Mouse (Mus musculus) forebrain, embryonic 11.5 days (tissue): ENCODE data around the gene Pigh. TPM values are rescaled to one million over a fixed set of nuclear protein-coding genes. Genes with fewer than 3 reads are reported as not detected.

ENCODE experiments used
- ATAC-seq: fragments of 200-750 bp; cut with Nextera tagmentation; replicated peaks from 2 replicates; pipeline ENCODE4 v1.8.0; 2017; ENCODE audit warnings: moderate TSS enrichment; ENCODE audit not compliant: low FRiP score
- DNase-seq: peaks from one replicate; pipeline ENCODE4 v3.0.0-alpha.2; 2017; ENCODE audit warnings: low spot score
- H3K27ac ChIP-seq: fragments of 300-500 bp; sonication (generic); 2 replicates; pipeline ENCODE4 v1.5.1; 2014; ENCODE audit warnings: low read depth, low read length
- H3K27me3 ChIP-seq: fragments of 300-500 bp; sonication (generic); 2 replicates; pipeline ENCODE4 v1.6.1; 2014; ENCODE audit warnings: mild to moderate bottlenecking, low read length, mixed read lengths; ENCODE audit not compliant: control insufficient read depth, insufficient read depth
- H3K36me3 ChIP-seq: fragments of 300-500 bp; sonication (generic); 2 replicates; pipeline ENCODE4 v1.6.1; 2014; ENCODE audit warnings: mild to moderate bottlenecking, low read length, moderate library complexity, mixed read lengths; ENCODE audit not compliant: control insufficient read depth, insufficient read depth
- H3K4me1 ChIP-seq: fragments of 300-500 bp; sonication (generic); replicated peaks from 2 replicates; pipeline ENCODE4 v1.6.1; 2014; ENCODE audit warnings: low read length, mixed read lengths; ENCODE audit not compliant: control insufficient read depth, insufficient read depth
- H3K4me2 ChIP-seq: fragments of 300-500 bp; sonication (generic); 2 replicates; pipeline ENCODE4 v1.6.1; 2014; ENCODE audit warnings: low read depth, mild to moderate bottlenecking, low read length, moderate library complexity, mixed read lengths; ENCODE audit not compliant: severe bottlenecking
- H3K4me3 ChIP-seq: fragments of 300-500 bp; sonication (generic); 2 replicates; pipeline ENCODE4 v1.5.1; 2014; ENCODE audit warnings: low read depth, low read length
- H3K9ac ChIP-seq: fragments of 300-500 bp; sonication (generic); 2 replicates; pipeline ENCODE4 v1.6.1; 2014; ENCODE audit warnings: low read length
- H3K9me3 ChIP-seq: fragments of 300-500 bp; sonication (generic); 2 replicates; pipeline ENCODE4 v1.6.1; 2016; ENCODE audit warnings: low read length, mixed read lengths; ENCODE audit not compliant: control insufficient read depth
- WGBS: fragments of 180-500 bp; shearing (Covaris S2); extraction: QIAGEN DNeasy Blood & Tissue Kit; methylation state at CpG from one replicate; pipeline ENCODE4 v1.1.7; 2014; 5-methylcytosine and 5-hydroxymethylcytosine counted together
- polyA plus RNA-seq: library from polyadenylated mRNA; unstranded; fragments of >200 nt; fragmentation: Nextera tagmentation; extraction: Ambion mirVana; gene quantifications from 2 replicates; pipeline ENCODE4 v1.2.1, GENCODE M21; 2014

Pigh gene
- polyA plus RNA-seq, 1 experiment from 2014 or later: 29.9 TPM

GRCm38 (mm10) chr12:79070736-79071333 is 18.6 kb downstream of the Pigh start:
- no peaks in the 10 kb centered on the region for H3K9me3 ChIP-seq
- no peaks in the 10 kb centered on the region for H3K4me1 ChIP-seq
- H3K9ac ChIP-seq: no peak overlapping the region
- no peaks in the 10 kb centered on the region for H3K27me3 ChIP-seq
- H3K4me2 ChIP-seq: no peak overlapping the region
- no peak overlapping the region for H3K4me3 ChIP-seq
- no peak for ATAC-seq
- peaks cover 8% of the 10 kb centered on the region; the same call in 1 of the 2 replicates for H3K36me3 ChIP-seq
- no peak overlapping the region for H3K27ac ChIP-seq
- DNase-seq: no peak
- 87% methylated on average over 9 of the region's 9 CpGs for WGBS

- DNase-seq (no peak), ATAC-seq (no peak)
- H3K9ac ChIP-seq: no peak overlapping the region
- peaks cover 8% of the 10 kb centered on the region; the same call in 1 of the 2 replicates for H3K36me3 ChIP-seq
- H3K27me3 ChIP-seq: no peaks in the 10 kb centered on the region
- no peaks in the 10 kb centered on the region for H3K4me1 ChIP-seq
- 88% methylated on average over 6 of the region's 6 CpGs for WGBS
- H3K4me2 ChIP-seq: no peak overlapping the region
- no peak overlapping the region for H3K27ac ChIP-seq
- no peaks in the 10 kb centered on the region for H3K9me3 ChIP-seq
- H3K4me3 ChIP-seq: no peak overlapping the region
Observed at GRCm38 (mm10) chr12:79069916-79070315, 19.5 kb downstream of the Pigh start.

- Histone ChIP-seq H3K36me3 (peaks cover 5% of the 10 kb centered on the region; the same call in 1 of the 2 replicates), H3K9ac (no peak overlapping the region), H3K4me1 (no peaks in the 10 kb centered on the region), H3K27ac (no peak overlapping the region), H3K27me3 (no peaks in the 10 kb centered on the region), H3K4me2 (no peak overlapping the region), H3K4me3 (no peak overlapping the region), H3K9me3 (no peaks in the 10 kb centered on the region)
- ATAC-seq (no peak), DNase-seq (no peak)
- 94% methylated on average over 6 of the region's 6 CpGs for WGBS
Observed at GRCm38 (mm10) chr12:79069187-79069608, 20.3 kb downstream of the Pigh start.

- no peak for ATAC-seq
- WGBS: 94% methylated on average over 11 of the region's 11 CpGs
- Histone ChIP-seq H3K36me3 (no peaks in the 10 kb centered on the region; the same call in 1 of the 2 replicates), H3K27me3 (no peaks in the 10 kb centered on the region), H3K27ac (no peak overlapping the region), H3K4me3 (no peak overlapping the region), H3K4me1 (no peaks in the 10 kb centered on the region), H3K9me3 (no peaks in the 10 kb centered on the region), H3K4me2 (no peak overlapping the region), H3K9ac (no peak overlapping the region)
- no peak for DNase-seq
Observed at GRCm38 (mm10) chr12:79068306-79068705, 21.1 kb downstream of the Pigh start.

- Histone ChIP-seq H3K27me3 (no peaks in the 10 kb centered on the region), H3K4me1 (no peaks in the 10 kb centered on the region), H3K36me3 (no peaks in the 10 kb centered on the region; the same call in 1 of the 2 replicates), H3K4me3 (no peak overlapping the region), H3K9ac (no peak overlapping the region), H3K9me3 (no peaks in the 10 kb centered on the region), H3K27ac (no peak overlapping the region), H3K4me2 (no peak overlapping the region)
- DNase-seq (no peak), ATAC-seq (no peak)
- 89% methylated on average over 5 of the region's 5 CpGs for WGBS
Observed at GRCm38 (mm10) chr12:79067526-79067925, 21.9 kb downstream of the Pigh start.

- Histone ChIP-seq H3K9me3 (no peaks in the 10 kb centered on the region), H3K9ac (no peak overlapping the region), H3K27ac (no peak overlapping the region), H3K36me3 (no peaks in the 10 kb centered on the region; the same call in 1 of the 2 replicates), H3K27me3 (no peaks in the 10 kb centered on the region), H3K4me2 (no peak overlapping the region), H3K4me1 (no peaks in the 10 kb centered on the region), H3K4me3 (no peak overlapping the region)
- ATAC-seq: no peak
- DNase-seq: no peak
- 88% methylated on average over 9 of the region's 9 CpGs for WGBS
Observed at GRCm38 (mm10) chr12:79066431-79066830, 23.0 kb downstream of the Pigh start.

- H3K4me1 ChIP-seq: no peaks in the 10 kb centered on the region
- H3K9ac ChIP-seq: no peak overlapping the region
- no peak for ATAC-seq
- no peaks in the 10 kb centered on the region for H3K9me3 ChIP-seq
- H3K27me3 ChIP-seq: no peaks in the 10 kb centered on the region
- no peak overlapping the region for H3K4me2 ChIP-seq
- 90% methylated on average over 13 of the region's 13 CpGs for WGBS
- no peak for DNase-seq
- no peaks in the 10 kb centered on the region; the same call in 1 of the 2 replicates for H3K36me3 ChIP-seq
- H3K27ac ChIP-seq: no peak overlapping the region
- H3K4me3 ChIP-seq: no peak overlapping the region
Observed at GRCm38 (mm10) chr12:79064451-79064850, 25.0 kb downstream of the Pigh start.

GRCm38 (mm10) chr12:79060766-79061652 is 28.4 kb downstream of the Pigh start:
- DNase-seq: no peak

More at GRCm38 (mm10) chr12:79060766-79061652, 28.4 kb downstream of the Pigh start:
- no peak overlapping the region for H3K27ac ChIP-seq
- no peak overlapping the region for H3K9ac ChIP-seq
- no peaks in the 10 kb centered on the region for H3K36me3 ChIP-seq
- no peak overlapping the region for H3K4me2 ChIP-seq
- ATAC-seq: no peak
- H3K27me3 ChIP-seq: no peaks in the 10 kb centered on the region
- H3K4me3 ChIP-seq: no peak overlapping the region
- no peaks in the 10 kb centered on the region for H3K4me1 ChIP-seq
- H3K9me3 ChIP-seq: no peaks in the 10 kb centered on the region
- WGBS: 84% methylated on average over 7 of the region's 7 CpGs
